Mouse (Mus musculus): ENCODE measurements at regions not wholly inside any gene's neighbourhood (a gene's known extent, or its start where the extent isn't known, plus 50 kb on each side); places are given as distances from the start of the nearest gene placed in this dataset.
A peak's percentile ranks its signal among the peaks of the same experiment; 100 is the strongest.

DNA sequence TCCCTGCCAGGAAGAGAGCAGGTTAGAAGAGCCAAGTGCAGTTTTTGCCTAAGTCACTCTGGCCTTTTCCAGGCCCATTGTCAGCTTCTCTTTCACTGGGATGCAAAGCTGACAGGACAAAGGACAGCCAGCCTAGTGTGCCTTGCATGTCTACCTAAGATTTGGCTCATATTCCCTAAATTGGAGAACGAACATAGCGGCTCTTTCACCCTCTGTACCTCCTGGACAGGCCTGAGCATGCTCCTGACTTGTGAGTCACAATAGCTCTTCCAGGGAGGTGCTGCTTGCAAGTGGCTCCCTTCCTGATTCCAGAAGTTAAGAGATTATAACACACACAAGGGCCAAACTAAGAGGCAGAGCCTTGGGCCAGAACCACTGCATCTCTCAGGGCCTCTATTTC lies 97.1 kb downstream of the C1galt1 start:
- DNase-seq = no peak
- intact Hi-C loops (cut with DNase I; ENCODE audit: low total_unique reads) = no loop called here

DNA sequence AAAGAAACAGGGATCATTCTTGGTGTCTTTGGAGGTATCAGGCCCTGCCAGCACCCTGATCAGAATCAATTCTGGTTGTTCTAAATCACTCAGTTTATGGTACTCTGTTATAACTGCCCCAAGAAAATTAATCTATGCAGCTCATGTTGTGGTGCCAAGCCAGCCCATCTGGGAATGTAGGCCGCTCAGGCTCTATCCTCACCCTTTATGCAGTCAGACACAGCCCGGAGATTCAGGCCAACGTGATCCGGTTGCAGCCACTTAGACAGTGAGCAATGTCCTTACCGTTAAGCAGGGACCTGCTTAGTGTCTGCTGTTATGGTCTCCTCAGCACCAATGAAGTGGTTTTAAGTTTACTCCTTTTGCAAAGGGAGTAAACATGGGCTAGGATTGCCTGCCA lies 98.5 kb downstream of the C1galt1 start:
- intact Hi-C loops (cut with DNase I; ENCODE audit: low total_unique reads) = no loop called here
- peak; percentile 8 for DNase-seq

DNA sequence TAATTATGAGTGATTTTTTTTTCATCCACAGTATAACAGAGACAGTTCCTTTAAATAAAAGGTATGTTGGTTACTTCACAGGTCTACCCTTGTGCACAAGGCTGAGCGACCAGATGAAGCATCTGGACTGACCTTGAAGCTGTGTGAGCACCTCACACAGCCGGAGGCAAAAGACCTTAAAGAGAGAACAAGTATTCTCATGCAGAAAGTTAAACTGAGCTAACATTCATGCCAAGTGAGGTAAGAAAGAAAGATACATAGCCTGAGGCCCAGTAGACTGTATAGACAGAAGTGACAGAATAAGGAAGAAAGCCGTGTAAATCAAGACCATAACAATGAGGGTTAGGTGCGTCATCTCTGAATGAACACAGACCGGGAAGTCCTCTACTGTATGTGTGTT lies 99.0 kb downstream of the C1galt1 start:
- intact Hi-C loops (cut with DNase I; ENCODE audit: low total_unique reads) = no loop called here
- no peak for DNase-seq
